Mouse (Mus musculus) spleen, embryonic (tissue): Measurements from ENCODE around the gene Rps2.

Experiments
- CTCF ChIA-PET: fragments of 350-600 bp; sonication (Branson Sonifier 250); formaldehyde crosslinking; loops from one replicate; lab custom pipeline; 2022; lab: Charles Lee

Gene Rps2

GRCm38 (mm10) chr17:24717943-24718342, at the start of gene Rps2, which contains the start of gene Rnf151:
Gene Rps2, plus strand, starts transcription at chr17:24718116.
Gene Rnf151, minus strand, starts transcription at chr17:24718063.
- CTCF ChIA-PET, result interaction anchor here (0.6 to 0.7 kb wide), 2 partner anchors 22 to 35 kb away, joined by 3 to 20 read pairs; no protein-coding TSS in a partner anchor

- CTCF ChIA-PET, result interaction anchor here (1.2 kb wide), 1 partner anchor 121 kb away, joined by 5 read pairs; no protein-coding TSS in a partner anchor
These were observed 48.7 kb upstream of the Rps2 start for GRCm38 (mm10) chr17:24669214-24669544.

- CTCF ChIA-PET, result interaction anchor here (1.2 kb wide), 1 partner anchor 121 kb away, joined by 5 read pairs; no protein-coding TSS in a partner anchor
These were observed 48.2 kb upstream of the Rps2 start, which contains the start of gene Zfp598 for GRCm38 (mm10) chr17:24669545-24670245. Gene Zfp598, plus strand, starts transcription at chr17:24669687.

- CTCF ChIA-PET, result no interaction called here
These were observed 47.6 kb upstream of the Rps2 start for GRCm38 (mm10) chr17:24670246-24670844.

GRCm38 (mm10) chr17:24671346-24671745, 46.6 kb upstream of the Rps2 start:
- CTCF ChIA-PET, result no interaction called here

- CTCF ChIA-PET, result no interaction called here
These were observed 45.8 kb upstream of the Rps2 start for GRCm38 (mm10) chr17:24672141-24672540.

GRCm38 (mm10) chr17:24674277-24674676, 43.6 kb upstream of the Rps2 start:
- CTCF ChIA-PET, result interaction anchor here (1.3 kb wide), 1 partner anchor 53 kb away, joined by 4 read pairs; no protein-coding TSS in a partner anchor

- CTCF ChIA-PET, result interaction anchor here (1.4 kb wide), 1 partner anchor 11 kb away, joined by 3 read pairs; no protein-coding TSS in a partner anchor
These were observed 41.7 kb upstream of the Rps2 start for GRCm38 (mm10) chr17:24676187-24676586.

- CTCF ChIA-PET, result interaction anchor here (0.6 to 1.4 kb wide), 2 partner anchors 10 to 204 kb away, joined by 3 read pairs; no protein-coding TSS in a partner anchor
These were observed 41.0 kb upstream of the Rps2 start for GRCm38 (mm10) chr17:24676877-24677276.

GRCm38 (mm10) chr17:24677500-24678080, 40.3 kb upstream of the Rps2 start:
- CTCF ChIA-PET, result no interaction called here

- CTCF ChIA-PET, result interaction anchor here (0.6 to 0.7 kb wide), 3 partner anchors 10 to 116 kb away, joined by 3 to 8 read pairs (median 3); no protein-coding TSS in a partner anchor
These were observed 31.4 kb upstream of the Rps2 start for GRCm38 (mm10) chr17:24686514-24686913.

- CTCF ChIA-PET, result interaction anchor here (0.6 to 0.7 kb wide), 3 partner anchors 11 to 115 kb away, joined by 3 to 8 read pairs (median 3); no protein-coding TSS in a partner anchor
These were observed 30.7 kb upstream of the Rps2 start for GRCm38 (mm10) chr17:24687146-24687595.

- CTCF ChIA-PET, result no interaction called here
These were observed 30.3 kb upstream of the Rps2 start for GRCm38 (mm10) chr17:24687599-24687998.

- CTCF ChIA-PET, result no interaction called here
These were observed 28.4 kb upstream of the Rps2 start, which contains the start of gene Syngr3 for GRCm38 (mm10) chr17:24689251-24690081. Gene Syngr3, minus strand, starts transcription at chr17:24689955.

- CTCF ChIA-PET, result no interaction called here
These were observed 25.5 kb upstream of the Rps2 start for GRCm38 (mm10) chr17:24692385-24692784.

- CTCF ChIA-PET, result no interaction called here
These were observed 22.4 kb upstream of the Rps2 start for GRCm38 (mm10) chr17:24695326-24696010.

- CTCF ChIA-PET, result interaction anchor here (0.6 to 1.6 kb wide), 3 partner anchors 12 to 414 kb away, joined by 3 to 4 read pairs (median 4); partner anchors contain the start of gene Tbl3
These were observed 21.8 kb upstream of the Rps2 start, which contains the start of the genes Gfer and Noxo1 for GRCm38 (mm10) chr17:24696011-24696697. Gene Gfer, minus strand, starts transcription at chr17:24696156. Gene Noxo1, plus strand, starts transcription at chr17:24696234.

GRCm38 (mm10) chr17:24697985-24698384, 19.9 kb upstream of the Rps2 start:
- CTCF ChIA-PET, result interaction anchor here (1.6 kb wide), 1 partner anchor 10 kb away, joined by 4 read pairs; the partner anchor contains the start of gene Tbl3

GRCm38 (mm10) chr17:24698715-24699114, 19.2 kb upstream of the Rps2 start:
- CTCF ChIA-PET, result no interaction called here
